Mouse (Mus musculus) kidney, postnatal 25 days (tissue): ENCODE data around the gene Rnf181.

Source experiments
- DNase-seq, 2 experiments: peaks; one replicate each; pipeline ENCODE4 v3.0.0; 2021; ENCODE audit warnings: mixed read lengths in 2 of 2

Gene Rnf181

DNA sequence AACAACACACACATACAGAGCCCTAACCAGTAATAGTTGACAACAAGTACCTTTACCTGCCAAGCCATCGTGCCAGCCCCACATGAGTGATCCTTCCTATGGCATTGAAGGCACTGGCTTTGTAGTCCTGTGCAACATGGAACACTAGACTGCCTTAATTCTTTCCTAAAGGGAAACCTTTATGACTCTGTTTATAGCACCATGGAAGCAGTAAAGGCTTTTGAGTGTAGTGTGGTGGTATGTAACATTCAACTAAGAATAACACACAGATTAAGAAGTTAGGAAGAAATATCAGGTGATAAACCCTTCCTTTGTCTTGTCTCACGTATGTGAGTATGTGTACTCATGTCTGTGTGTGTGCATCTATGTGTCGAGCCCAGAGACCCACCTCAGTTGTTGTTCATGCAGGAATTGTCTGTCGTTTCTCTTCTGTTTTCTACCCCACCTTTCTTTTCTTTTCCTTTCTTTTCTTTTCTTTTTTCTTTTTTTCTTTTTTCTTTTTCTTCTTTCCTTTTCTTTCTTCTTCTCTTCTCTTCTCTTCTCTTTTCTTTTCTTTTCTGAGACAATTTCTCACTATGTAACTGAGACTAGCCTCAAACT, at the start of gene Rnf181:
Rnf181 (minus strand) TSS at position 113 of the 600 bp plus-strand sequence.
- DNase-seq: no peak

- DNase-seq: no peak
Observed at GRCm38 (mm10) chr6:72415964-72416772, 49.4 kb upstream of the Rnf181 start.

GRCm38 (mm10) chr6:72415181-72415580, 48.4 kb upstream of the Rnf181 start:
- DNase-seq: no peak

DNA sequence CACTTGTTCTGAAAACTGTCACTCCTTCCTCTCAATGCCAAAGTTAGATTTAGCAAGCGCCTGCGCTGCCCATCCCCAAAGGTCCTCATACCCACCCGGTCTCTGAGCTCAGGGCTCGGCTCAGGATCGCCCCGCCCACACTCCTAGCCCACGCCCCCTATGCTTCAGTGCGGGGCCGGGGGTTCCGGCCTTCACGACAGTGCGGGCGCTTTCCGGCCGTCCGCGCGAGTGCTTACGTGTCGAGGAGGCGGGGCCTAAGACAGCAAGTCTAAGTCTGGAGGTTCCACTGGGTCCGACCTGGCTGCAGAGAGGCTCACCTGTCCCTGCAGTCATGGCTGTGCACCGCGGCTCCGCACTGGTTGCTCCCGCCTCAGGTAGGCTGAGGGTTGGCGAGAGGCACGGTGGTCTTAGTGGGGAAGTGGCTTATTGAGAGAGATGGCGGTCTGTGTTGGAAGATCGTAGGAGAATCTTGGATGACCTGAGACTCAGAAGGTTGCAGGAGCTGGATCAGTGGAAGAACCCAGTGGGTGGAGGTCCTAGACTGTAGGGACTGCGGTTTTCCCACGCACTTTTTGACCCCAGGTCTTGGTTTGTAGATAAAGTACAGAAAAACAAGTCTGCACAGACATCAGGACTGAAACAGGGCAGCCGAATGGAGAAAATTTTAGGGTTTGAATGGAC, 47.5 kb upstream of the Rnf181 start, which contains the start of gene Ggcx:
Ggcx (plus strand) TSS at position 233 of the 681 bp plus-strand sequence.
- DNase-seq: peak; percentile 98

DNA sequence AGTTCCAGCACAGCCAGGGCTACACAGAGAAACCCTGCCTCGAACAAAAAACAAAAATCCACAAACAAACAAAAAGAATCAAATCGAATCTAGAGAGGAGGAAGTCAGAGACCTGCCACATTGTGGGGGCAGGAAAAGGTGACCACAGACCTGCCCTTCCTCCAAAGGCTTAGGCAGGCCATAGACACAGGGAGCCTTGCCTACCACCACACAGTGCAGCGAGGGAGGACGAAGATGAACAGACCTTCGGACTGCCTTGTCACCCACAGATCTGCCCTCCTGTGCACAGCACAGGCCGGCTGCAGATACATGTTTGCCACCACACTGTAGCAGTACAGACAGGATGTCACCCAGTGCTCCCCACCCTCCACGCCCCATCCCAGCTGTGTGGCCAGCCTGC, 43.8 kb upstream of the Rnf181 start:
- DNase-seq: peak in 1 of 2 experiments; percentile 22

DNA sequence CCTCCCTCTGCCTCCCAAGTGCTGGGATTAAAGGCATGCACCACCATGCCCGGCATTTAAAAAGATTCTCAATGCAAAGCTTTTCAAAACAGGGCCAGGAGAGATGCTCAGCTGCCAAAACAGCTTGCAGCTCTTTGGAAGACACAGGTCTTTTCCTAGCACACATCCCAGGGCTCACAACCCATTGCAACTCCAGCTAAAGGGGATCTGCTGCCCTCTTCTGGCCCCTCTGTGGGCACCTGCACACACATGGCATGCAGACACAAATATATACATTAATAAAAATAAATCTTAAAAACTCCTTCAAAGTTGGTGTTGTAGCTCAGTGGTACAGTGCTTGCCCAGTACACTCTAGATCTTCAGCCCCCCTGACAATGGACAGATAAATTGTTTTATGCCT, 43.2 kb upstream of the Rnf181 start:
- DNase-seq: peak in 1 of 2 experiments; percentile 14

- peak; percentile 73 to 93 for DNase-seq
Observed at GRCm38 (mm10) chr6:72409567-72409966, 42.8 kb upstream of the Rnf181 start.

DNA sequence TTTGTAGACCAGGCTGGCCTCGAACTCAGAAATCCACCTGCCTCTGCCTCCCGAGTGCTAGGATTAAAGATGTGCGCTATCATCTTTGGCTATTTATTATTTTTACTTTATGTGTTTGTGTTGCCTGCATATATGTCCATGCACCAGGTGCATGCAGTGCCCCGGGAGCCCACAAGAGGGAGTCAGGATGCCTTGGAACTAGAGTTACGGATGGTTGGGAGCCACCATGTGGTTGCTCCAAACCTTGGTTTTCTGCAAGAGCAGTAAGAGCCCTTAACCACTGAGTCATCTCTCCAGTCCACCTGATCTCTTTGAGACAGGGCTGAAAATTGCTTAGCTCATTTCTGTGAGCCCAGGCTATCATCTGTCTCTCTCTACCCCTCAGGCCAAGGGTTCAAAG, 40.4 kb upstream of the Rnf181 start:
- peak; percentile 88 to 92 for DNase-seq

- no peak for DNase-seq
Observed at GRCm38 (mm10) chr6:72405356-72405755, 38.6 kb upstream of the Rnf181 start.

- peak; percentile 78 to 92 for DNase-seq
Observed at GRCm38 (mm10) chr6:72401875-72402274, 35.1 kb upstream of the Rnf181 start.

GRCm38 (mm10) chr6:72399967-72400366, 33.2 kb upstream of the Rnf181 start:
- DNase-seq: no peak

DNA sequence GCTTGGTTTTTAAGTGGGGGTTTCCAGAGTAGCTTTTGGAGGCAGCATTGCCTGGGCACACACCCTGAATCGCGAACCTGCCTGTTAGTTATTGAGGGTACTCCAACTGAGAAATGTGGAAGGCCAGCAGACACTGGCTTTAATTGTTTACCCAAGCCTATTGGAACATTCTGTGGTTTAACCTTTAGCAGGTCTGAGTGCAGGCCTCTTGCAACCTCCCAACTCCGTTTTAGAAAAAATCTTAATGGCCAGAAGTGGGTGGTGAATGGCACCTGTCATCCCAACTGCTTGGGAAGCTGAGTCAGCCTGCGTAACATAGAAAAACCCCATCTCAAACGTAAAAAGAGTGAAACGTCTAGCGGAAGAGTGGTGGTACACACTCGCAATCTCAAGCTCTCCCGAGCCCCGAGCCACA, 30.1 kb upstream of the Rnf181 start:
- DNase-seq: no peak

DNA sequence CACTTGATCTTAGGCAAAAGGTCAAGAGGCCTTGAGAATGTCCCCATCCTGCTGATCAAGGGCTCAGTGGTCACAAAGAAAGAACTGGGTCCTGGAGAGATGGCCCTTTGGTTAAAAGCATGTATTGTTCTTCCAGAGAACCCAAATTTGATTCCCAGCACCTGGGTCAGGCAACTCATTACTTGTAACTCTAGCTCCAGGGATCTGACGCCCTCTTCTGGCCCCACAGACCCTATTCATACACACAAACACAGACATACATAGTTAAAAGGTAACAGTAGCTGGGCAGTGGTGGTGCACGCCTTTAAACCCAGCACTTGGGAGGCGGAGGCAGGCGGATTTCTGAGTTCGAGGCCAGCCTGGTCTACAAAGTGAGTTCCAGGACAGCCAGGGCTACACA, 25.6 kb upstream of the Rnf181 start:
- no peak for DNase-seq

GRCm38 (mm10) chr6:72390795-72391521, 24.2 kb upstream of the Rnf181 start:
- DNase-seq: peak; percentile 94 to 97

GRCm38 (mm10) chr6:72389941-72390771, 23.4 kb upstream of the Rnf181 start, which contains the start of gene Vamp8:
Vamp8 (minus strand) TSS chr6:72390703.
- DNase-seq: peak; percentile 92 to 96

DNA sequence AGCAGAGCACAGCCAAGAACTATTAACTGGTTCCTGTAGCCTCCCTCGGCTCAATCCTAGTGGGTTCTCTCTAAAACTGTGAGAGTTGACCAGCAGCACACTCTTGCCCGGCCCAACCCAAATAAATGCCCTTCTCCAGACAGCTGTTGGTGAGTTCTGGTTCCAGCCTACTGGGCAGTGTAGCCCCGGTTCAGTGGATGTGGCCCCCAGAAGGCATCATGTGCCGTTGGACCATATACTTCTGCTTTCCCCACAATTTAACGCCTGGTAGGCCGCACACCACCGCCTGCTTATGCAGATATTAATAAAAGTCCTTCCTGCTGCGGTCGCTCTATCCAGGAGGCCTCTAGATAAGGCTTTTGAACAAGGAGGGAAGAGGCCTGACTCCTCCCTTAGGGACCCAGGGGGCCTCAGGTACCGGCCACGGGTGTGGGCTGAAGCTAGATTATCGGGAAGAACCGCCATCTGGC, 22.8 kb upstream of the Rnf181 start:
- DNase-seq: peak in 1 of 2 experiments; percentile 53

GRCm38 (mm10) chr6:72388791-72389329, 22.1 kb upstream of the Rnf181 start:
- no peak for DNase-seq

GRCm38 (mm10) chr6:72388266-72388665, 21.5 kb upstream of the Rnf181 start:
- no peak for DNase-seq

DNA sequence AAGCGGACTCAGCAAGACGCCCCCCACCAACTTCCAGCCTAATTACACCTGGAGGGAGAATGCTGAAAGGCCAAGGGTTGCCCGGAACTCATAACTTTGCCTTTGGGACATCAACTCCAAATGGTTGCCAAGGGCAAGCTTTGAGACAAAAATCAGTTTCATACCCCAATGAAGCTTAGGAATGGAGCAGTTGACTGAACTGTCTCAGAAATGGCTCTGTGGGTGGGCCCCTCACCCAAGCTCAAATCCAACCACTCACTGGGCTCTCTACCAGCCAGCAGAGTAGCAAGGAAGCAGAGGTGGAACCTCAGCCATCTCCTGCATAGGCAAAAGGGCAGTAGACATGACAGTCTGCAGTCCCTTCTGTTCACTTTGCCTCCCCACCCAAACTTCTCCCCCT, 21.1 kb upstream of the Rnf181 start:
- no peak for DNase-seq

- DNase-seq: no peak
Observed at GRCm38 (mm10) chr6:72386561-72386960, 19.8 kb upstream of the Rnf181 start.

DNA sequence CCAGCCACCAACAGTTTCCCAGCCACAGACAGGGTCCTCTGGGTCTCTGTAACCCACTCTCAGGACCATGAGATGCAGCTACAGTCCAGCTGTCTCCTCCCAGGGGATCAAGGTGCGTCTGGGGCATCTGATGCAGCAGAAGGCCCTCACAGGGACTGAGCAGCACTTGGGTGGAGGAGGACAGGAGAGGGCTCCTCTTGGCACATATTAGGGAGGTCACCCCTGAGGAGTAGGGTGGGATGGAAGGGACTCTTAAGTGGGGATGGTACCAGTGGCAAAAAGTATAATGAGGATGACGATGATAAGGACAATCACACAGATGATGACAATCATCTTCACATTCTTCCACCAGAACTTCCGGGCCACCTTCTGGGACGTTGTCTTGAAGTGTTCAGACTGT, 18.5 kb upstream of the Rnf181 start:
- no peak for DNase-seq
